Mouse (Mus musculus): ENCODE measurements at regions not wholly inside any gene's neighbourhood (a gene's known extent, or its start where the extent isn't known, plus 50 kb on each side); places are given as distances from the start of the nearest gene placed in this dataset.
A peak's percentile ranks its signal among the peaks of the same experiment; 100 is the strongest.

- peaks cover 0 to 2% of the 10 kb centered on the region in 2 experiments; a peak in 1 of 4 replicates for H3K4me1 ChIP-seq (ENCODE audit: control insufficient read depth in 2 of 2, insufficient read depth in 2 of 2, low read length in 2 of 2)
- H3K9me3 ChIP-seq (ENCODE audit: control insufficient read depth, low read length), result no peaks in the 10 kb centered on the region
- no peaks in the 10 kb centered on the region for H3K36me3 ChIP-seq (ENCODE audit: control insufficient read depth, insufficient read depth, low read length)
- peak overlapping the region; percentile 61; the same call in 1 of the 2 replicates for H3K9ac ChIP-seq (ENCODE audit: low read length)
- H3K4me2 ChIP-seq (ENCODE audit: low read length), result peak overlapping the region; percentile 63
- H3K4me3 ChIP-seq (ENCODE audit: control insufficient read depth in 1 of 2, insufficient read depth in 1 of 2, low read depth in 1 of 2, low read length in 2 of 2), result peak overlapping the region; percentile 18 to 41; a peak in 2 of 4 replicates
- ATAC-seq (ENCODE audit: insufficient number of reproducible peaks, insufficient read depth, low FRiP score, low read depth), result no peak
- H3K27ac ChIP-seq (replicated peaks in 1 of 2; ENCODE audit: control insufficient read depth in 1 of 2, insufficient read depth in 1 of 2, low read depth in 2 of 2, low read length in 2 of 2), result no peak overlapping the region
- WGBS, result 62% methylated on average over 4 of the region's 4 CpGs
- no peaks in the 10 kb centered on the region for H3K27me3 ChIP-seq (ENCODE audit: control insufficient read depth, insufficient read depth, low read length)
These were observed 101.6 kb upstream of the Kitl start for GRCm38 (mm10) chr10:99913846-99914187.

DNA sequence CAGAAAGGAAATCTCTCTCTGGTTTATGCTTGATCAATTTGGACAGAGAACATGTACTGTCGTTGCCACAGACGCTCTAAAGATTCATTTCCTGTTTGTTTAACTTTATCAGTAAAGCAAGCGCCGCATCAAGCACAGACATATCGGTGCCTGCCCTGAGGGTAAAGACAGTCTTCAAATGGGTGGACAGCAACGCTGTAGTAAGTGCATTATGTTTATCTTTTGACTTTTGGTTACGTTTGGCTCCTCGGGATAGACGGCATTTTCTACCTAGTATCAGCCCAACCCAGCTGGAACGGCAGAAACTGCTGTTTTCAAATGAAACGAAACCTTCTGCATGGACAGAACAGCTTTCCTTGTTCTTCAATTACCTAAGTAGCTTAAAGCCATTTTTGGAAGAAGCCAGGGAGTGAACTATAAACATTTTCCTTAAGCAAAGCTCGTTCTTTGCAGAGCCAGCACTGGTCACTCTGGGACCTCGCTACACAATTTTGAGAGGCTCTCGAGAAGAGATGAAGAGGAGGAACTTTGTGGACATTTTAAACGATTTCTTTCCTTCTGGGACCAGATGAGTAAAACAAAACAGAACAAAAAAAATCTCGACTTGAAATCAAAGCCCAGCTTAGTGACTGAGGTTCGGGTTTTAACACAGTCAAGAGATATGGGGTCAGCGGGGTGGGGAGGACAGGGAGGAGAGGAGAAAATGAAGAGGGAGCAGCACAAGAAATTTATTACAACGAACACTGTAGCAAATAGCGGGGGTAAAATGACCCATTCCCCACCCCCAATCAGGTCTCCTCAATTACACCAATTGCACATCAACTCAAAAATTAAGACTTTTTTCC, 102.2 kb upstream of the Kitl start:
- H3K27me3 ChIP-seq (ENCODE audit: control insufficient read depth, insufficient read depth, low read length), result no peaks in the 10 kb centered on the region
- whole genome bisulfite sequencing, result 31% methylated on average over 20 of the region's 20 CpGs
- H3K4me2 ChIP-seq (ENCODE audit: low read length), result peak overlapping the region; percentile 63
- no peaks in the 10 kb centered on the region for H3K9me3 ChIP-seq (ENCODE audit: control insufficient read depth, low read length)
- peak overlapping the region in 1 of 2 experiments; percentile 20; a peak in 2 of 4 replicates for H3K27ac ChIP-seq (replicated peaks in 1 of 2; ENCODE audit: control insufficient read depth in 1 of 2, insufficient read depth in 1 of 2, low read depth in 2 of 2, low read length in 2 of 2)
- H3K4me3 ChIP-seq (ENCODE audit: control insufficient read depth in 1 of 2, insufficient read depth in 1 of 2, low read depth in 1 of 2, low read length in 2 of 2), result peak overlapping the region; percentile 32 to 41
- H3K36me3 ChIP-seq (ENCODE audit: control insufficient read depth, insufficient read depth, low read length), result no peaks in the 10 kb centered on the region
- H3K4me1 ChIP-seq (ENCODE audit: control insufficient read depth in 2 of 2, insufficient read depth in 2 of 2, low read length in 2 of 2), result peaks cover 0 to 2% of the 10 kb centered on the region in 2 experiments; a peak in 1 of 4 replicates
- H3K9ac ChIP-seq (ENCODE audit: low read length), result peak overlapping the region; percentile 61
- ATAC-seq (ENCODE audit: insufficient number of reproducible peaks, insufficient read depth, low FRiP score, low read depth), result no peak

- WGBS, result 61% methylated on average over 4 of the region's 4 CpGs
- Histone ChIP-seq H3K27me3 (ENCODE audit: control insufficient read depth, insufficient read depth, low read length) (no peaks in the 10 kb centered on the region), H3K36me3 (ENCODE audit: control insufficient read depth, insufficient read depth, low read length) (no peaks in the 10 kb centered on the region), H3K4me3 (ENCODE audit: control insufficient read depth in 1 of 2, insufficient read depth in 1 of 2, low read depth in 1 of 2, low read length in 2 of 2) (no peak overlapping the region), H3K9ac (ENCODE audit: low read length) (no peak overlapping the region), H3K27ac (replicated peaks in 1 of 2; ENCODE audit: control insufficient read depth in 1 of 2, insufficient read depth in 1 of 2, low read depth in 2 of 2, low read length in 2 of 2) (no peak overlapping the region), H3K9me3 (ENCODE audit: control insufficient read depth, low read length) (no peaks in the 10 kb centered on the region), H3K4me2 (ENCODE audit: low read length) (no peak overlapping the region), H3K4me1 (ENCODE audit: control insufficient read depth in 2 of 2, insufficient read depth in 2 of 2, low read length in 2 of 2) (peaks cover 0 to 2% of the 10 kb centered on the region in 2 experiments; a peak in 1 of 4 replicates)
- no peak for ATAC-seq (ENCODE audit: insufficient number of reproducible peaks, insufficient read depth, low FRiP score, low read depth)
These were observed 105.3 kb upstream of the Kitl start for GRCm38 (mm10) chr10:99910011-99910723.

GRCm38 (mm10) chr10:99908044-99908443, 107.4 kb upstream of the Kitl start:
- Histone ChIP-seq H3K27ac (replicated peaks in 1 of 2; ENCODE audit: control insufficient read depth in 1 of 2, insufficient read depth in 1 of 2, low read depth in 2 of 2, low read length in 2 of 2) (no peak overlapping the region), H3K9me3 (ENCODE audit: control insufficient read depth, low read length) (no peaks in the 10 kb centered on the region), H3K9ac (ENCODE audit: low read length) (no peak overlapping the region), H3K27me3 (ENCODE audit: control insufficient read depth, insufficient read depth, low read length) (no peaks in the 10 kb centered on the region), H3K36me3 (ENCODE audit: control insufficient read depth, insufficient read depth, low read length) (no peaks in the 10 kb centered on the region), H3K4me3 (ENCODE audit: control insufficient read depth in 1 of 2, insufficient read depth in 1 of 2, low read depth in 1 of 2, low read length in 2 of 2) (no peak overlapping the region), H3K4me2 (ENCODE audit: low read length) (no peak overlapping the region), H3K4me1 (ENCODE audit: control insufficient read depth in 2 of 2, insufficient read depth in 2 of 2, low read length in 2 of 2) (no peaks in the 10 kb centered on the region)
- no peak for ATAC-seq (ENCODE audit: insufficient number of reproducible peaks, insufficient read depth, low FRiP score, low read depth)
- 82% methylated on average over 4 of the region's 4 CpGs for WGBS

DNA sequence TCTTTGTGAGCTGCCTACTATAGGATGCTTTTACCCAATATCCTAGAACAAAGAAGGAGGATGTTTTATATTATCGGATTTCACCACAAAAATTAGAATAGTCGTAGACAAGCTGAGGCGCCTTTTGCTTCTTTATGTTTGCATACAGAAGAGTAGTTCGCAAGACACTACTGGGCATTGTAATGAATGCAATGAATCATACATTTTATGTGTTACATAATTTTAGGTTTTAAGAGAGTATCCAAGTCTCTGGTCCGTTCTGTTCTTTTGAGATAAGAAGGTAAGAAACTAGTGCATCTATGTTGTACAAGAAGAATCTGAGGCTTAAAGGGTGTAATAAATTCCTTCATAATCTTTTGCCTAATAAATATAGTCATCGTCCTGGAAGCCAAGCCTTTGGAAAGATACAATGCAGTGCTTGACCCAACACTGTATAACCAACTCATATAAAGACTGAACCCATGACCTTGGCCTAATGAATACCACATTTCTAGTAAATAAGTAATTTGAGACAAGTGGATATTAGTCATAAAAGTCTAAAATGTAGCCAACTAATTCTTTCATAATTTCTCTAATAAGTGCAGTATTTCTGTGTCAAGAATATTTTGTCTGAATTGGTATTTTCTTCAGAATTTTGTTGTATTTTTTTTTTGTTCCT, 108.5 kb upstream of the Kitl start:
- no peaks in the 10 kb centered on the region for H3K4me1 ChIP-seq (ENCODE audit: control insufficient read depth in 2 of 2, insufficient read depth in 2 of 2, low read length in 2 of 2)
- ATAC-seq (ENCODE audit: insufficient number of reproducible peaks, insufficient read depth, low FRiP score, low read depth), result no peak
- no peaks in the 10 kb centered on the region for H3K9me3 ChIP-seq (ENCODE audit: control insufficient read depth, low read length)
- no peak overlapping the region for H3K4me2 ChIP-seq (ENCODE audit: low read length)
- no peak overlapping the region for H3K27ac ChIP-seq (replicated peaks in 1 of 2; ENCODE audit: control insufficient read depth in 1 of 2, insufficient read depth in 1 of 2, low read depth in 2 of 2, low read length in 2 of 2)
- no peaks in the 10 kb centered on the region for H3K36me3 ChIP-seq (ENCODE audit: control insufficient read depth, insufficient read depth, low read length)
- H3K4me3 ChIP-seq (ENCODE audit: control insufficient read depth in 1 of 2, insufficient read depth in 1 of 2, low read depth in 1 of 2, low read length in 2 of 2), result no peak overlapping the region
- no peak overlapping the region for H3K9ac ChIP-seq (ENCODE audit: low read length)
- no peaks in the 10 kb centered on the region for H3K27me3 ChIP-seq (ENCODE audit: control insufficient read depth, insufficient read depth, low read length)
- WGBS, result 84% methylated on average over 6 of the region's 6 CpGs

DNA sequence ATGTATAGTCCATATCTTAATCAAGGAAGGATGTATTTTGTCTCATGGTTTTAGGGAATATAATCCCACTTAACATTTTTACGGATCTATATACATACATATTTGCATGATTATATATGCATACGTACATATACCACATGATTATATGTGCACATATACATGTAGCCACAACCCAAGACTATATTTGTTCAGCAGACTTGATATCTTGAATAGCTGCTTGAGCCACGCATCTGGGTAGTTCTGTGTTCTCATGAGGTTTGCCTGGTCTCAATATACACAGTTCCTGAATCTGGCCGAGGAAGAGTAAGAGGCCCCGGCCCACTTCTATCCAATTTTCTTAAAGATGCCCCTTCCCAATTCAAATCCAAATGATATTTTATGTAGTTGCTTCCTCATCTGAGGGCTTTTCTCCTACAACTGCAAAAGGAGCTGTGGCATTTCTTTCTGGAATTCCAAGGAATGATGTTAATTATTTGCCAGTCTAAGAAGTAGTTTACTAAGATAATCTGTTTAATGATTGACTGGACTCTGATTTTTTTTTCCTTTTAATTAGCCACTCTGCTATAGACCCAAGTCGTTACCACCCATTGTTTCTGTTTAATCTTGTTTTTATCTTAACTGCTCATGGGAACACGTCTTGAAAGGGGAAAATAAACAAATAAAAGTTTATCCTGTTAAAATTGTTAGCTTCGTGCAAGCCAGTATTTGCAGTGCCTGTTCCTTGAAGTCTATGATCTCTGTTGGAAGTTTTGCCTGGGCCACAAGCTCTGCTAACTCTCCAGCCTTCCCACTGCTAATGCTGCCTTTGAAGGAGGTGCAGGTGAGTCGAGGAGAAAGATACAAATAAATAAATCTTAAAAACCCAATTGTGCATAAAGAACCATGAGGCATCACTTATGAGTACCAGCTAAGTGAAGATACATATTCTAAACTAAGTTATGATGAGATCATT, 112.9 kb upstream of the Kitl start:
- H3K4me2 ChIP-seq (ENCODE audit: low read length), result no peak overlapping the region
- H3K4me1 ChIP-seq (ENCODE audit: control insufficient read depth in 2 of 2, insufficient read depth in 2 of 2, low read length in 2 of 2), result no peaks in the 10 kb centered on the region
- ATAC-seq (ENCODE audit: insufficient number of reproducible peaks, insufficient read depth, low FRiP score, low read depth), result no peak
- no peaks in the 10 kb centered on the region for H3K27me3 ChIP-seq (ENCODE audit: control insufficient read depth, insufficient read depth, low read length)
- H3K9ac ChIP-seq (ENCODE audit: low read length), result no peak overlapping the region
- no peak overlapping the region for H3K27ac ChIP-seq (replicated peaks in 1 of 2; ENCODE audit: control insufficient read depth in 1 of 2, insufficient read depth in 1 of 2, low read depth in 2 of 2, low read length in 2 of 2)
- 66% methylated on average over 9 of the region's 9 CpGs for WGBS
- H3K36me3 ChIP-seq (ENCODE audit: control insufficient read depth, insufficient read depth, low read length), result no peaks in the 10 kb centered on the region
- H3K4me3 ChIP-seq (ENCODE audit: control insufficient read depth in 1 of 2, insufficient read depth in 1 of 2, low read depth in 1 of 2, low read length in 2 of 2), result no peak overlapping the region
- no peaks in the 10 kb centered on the region for H3K9me3 ChIP-seq (ENCODE audit: control insufficient read depth, low read length)

Data from heart, embryonic 14.5 days (tissue).